Mouse (Mus musculus) layer of hippocampus, adult 2 months (tissue): ENCODE data around the gene Rundc3a. TPM values are rescaled to one million over a fixed set of nuclear protein-coding genes. Genes with fewer than 3 reads are reported as not detected.

Source experiments
- DNase-seq, 2 experiments: peaks; one replicate each; pipeline ENCODE4 v3.0.0; 2022; ENCODE audit warnings: low spot score in 2 of 2
- H3K27ac ChIP-seq: fragments of 200-600 bp; 2 replicates; pipeline ENCODE4 v1.8.1; 2022
- H3K4me3 ChIP-seq: fragments of 200-600 bp; 2 replicates; pipeline ENCODE4 v1.8.1; 2022; ENCODE audit warnings: mild to moderate bottlenecking
- CTCF ChIP-seq: fragments of 200-600 bp; conservative IDR thresholded peaks from 2 replicates; pipeline ENCODE4 v1.8.1; 2022; ENCODE audit warnings: antibody characterized with exemption, mild to moderate bottlenecking, moderate library complexity
- total RNA-seq, 2 experiments: library from RNA; stranded (reverse); gene quantifications; 2 replicates each; pipeline ENCODE4 v1.2.3; 2021

Gene Rundc3a
- total RNA-seq, 2 experiments from 2014 or later, result 482 to 488 TPM

DNA sequence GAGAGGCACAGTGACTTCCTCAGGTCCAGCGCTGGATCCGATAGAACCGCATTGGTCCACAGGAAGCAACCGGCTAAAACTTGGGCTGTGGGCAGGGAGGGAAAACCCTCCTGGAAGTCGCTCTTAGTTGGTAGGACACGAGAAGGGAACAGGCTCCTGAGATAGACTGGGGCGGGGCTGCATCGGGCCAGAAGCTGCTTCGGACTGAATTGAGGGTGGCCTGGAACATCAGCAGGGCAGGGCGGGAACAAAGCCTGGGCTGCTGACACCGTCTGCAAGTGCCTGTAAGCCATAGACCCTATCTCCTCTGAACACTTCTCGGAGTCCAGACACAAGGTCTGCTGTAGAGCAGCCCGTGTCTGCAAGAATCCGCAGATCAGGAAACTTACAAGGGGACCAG is 20.3 kb upstream of the Rundc3a start:
- DNase-seq, result no peak
- no peak overlapping the region for H3K27ac ChIP-seq
- no peak for TF ChIP-seq CTCF
- no peak overlapping the region for H3K4me3 ChIP-seq

DNA sequence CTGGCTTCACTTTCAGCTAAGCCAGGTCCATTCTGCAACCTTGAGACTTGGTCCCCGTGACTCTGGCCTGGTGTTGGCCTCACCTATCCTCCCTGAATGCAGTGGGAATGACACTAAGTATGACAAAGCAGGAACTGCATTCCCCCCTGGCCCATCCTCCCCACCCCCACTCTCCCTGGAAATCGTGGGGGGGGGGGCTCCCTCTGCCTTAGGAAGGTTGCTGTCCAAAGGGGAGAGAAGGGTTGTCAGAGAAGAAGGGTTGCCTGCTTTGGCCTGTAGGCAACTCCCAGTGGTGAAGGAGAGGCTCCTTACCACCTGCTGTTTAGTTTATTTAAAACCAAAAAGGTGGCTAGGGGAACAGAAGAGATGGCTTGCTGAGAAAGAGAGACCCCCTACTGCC is 19.6 kb upstream of the Rundc3a start:
- no peak overlapping the region for H3K27ac ChIP-seq
- TF ChIP-seq CTCF, result no peak
- DNase-seq, result no peak
- no peak overlapping the region for H3K4me3 ChIP-seq

DNA sequence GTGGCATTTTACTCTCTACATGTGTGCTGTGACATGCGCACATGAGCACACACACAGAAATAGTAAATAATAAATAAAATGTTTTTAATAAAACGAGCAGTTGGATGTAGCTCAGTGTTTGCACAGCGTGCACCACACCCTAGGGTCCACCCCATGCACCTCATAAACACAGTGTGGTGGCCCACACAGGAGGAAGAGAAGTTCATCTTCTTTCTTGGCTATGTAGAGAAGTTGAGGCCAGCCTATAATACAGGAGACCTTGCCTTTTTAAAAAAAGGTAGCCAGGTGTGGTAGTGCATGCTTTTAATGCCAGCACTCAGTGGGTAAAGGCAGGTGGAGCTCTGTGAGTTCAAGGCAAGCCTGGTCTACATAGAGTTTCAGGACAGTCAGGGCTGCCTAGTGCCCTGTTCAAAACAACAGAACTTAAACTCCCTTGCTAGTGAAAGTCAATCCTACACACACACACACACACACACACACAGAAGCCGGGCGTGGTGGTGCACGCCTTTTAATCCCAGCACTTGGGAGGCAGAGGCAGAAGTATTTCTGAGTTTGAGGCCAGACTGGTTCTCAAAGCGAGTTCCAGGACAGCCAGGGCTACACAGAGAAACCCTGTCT is 19.0 kb upstream of the Rundc3a start:
- no peak overlapping the region for H3K4me3 ChIP-seq
- no peak overlapping the region for H3K27ac ChIP-seq
- TF ChIP-seq CTCF, result no peak
- DNase-seq, result no peak

DNA sequence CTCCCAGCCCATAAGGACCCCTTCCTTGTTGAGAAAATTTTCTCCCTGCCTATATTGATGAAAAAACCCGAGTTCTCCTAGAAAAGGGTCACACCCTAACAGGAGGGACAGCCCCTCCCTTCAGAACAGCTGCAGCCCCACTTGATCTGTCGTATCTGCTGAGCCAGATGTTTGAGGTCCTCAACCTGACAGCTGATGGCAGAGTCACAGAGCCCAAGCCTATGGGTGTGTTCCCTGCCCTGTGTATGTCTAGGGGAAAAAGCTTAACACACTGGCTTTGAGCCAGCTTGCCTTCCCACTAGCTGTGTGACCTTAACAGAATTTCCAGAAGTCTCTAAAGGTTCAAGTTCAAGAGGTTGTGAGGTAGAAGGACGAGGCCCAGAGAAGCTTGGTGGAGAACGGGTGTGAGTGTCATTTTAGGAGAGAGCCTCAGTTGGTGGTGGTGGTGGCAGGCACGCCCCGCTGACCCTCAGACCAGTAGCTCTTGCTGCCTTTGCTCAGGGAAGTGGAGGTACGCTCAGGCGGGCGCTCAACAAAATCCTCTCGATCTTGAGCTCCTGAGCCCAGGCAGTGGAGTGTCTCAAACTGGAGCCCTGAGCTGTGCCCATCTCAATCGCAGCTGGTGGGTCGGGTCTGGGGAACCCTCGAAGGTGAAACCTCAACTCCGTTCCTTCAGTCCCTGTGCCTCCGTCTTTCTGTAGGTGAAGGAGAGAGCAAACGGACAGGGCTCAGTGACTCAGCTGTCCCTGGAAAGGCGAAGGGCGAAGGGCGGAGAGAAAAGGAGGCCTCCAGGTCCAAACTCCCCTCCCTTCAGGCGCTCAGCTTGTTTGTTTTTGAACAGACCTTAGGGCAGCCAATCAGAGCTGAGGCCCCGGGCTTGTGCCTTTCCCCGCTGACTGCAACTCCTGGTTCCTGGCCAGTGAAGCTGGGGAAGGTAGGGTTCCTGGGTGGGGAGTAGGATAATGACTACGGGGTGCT is 17.7 kb upstream of the Rundc3a start:
- peak overlapping the region; percentile 13; the same call in 1 of the 2 replicates for H3K4me3 ChIP-seq

DNA sequence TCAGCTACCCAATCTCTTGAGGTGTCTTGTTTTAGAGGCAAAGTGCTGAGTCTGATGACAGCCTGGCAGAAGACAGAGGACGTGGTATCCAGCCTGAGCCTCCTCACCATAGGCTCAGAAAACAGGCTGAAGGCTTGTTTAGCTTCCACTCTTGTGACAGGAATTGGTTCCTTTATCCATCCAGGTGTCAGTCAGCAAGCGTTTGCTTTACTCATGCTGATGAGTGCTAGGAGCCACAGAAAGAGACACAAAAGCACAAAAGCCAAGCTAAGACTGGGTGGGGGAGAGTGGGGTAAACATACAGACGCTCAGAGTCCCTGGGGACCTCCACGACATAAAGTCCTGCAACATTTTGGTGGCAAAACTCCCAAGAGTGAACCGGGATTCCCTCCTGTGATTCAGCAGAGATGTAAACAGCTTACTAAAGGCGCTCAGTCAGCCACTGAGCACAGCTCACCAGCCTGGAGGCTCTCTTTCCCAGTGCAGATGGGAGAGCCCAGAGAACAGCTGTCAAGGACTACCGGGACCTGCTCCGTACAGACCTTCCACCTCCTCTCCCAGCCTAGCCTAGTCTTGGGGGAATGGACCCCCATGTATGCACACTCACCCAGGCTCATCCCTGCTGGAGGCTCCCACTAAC is 16.9 kb upstream of the Rundc3a start:
- Histone ChIP-seq H3K27ac (no peak overlapping the region), H3K4me3 (no peak overlapping the region)
- TF ChIP-seq CTCF, result no peak
- DNase-seq, result no peak

More for the DNA sequence above, 17.7 kb upstream of the Rundc3a start:
- DNase-seq, result no peak
- TF ChIP-seq CTCF, result no peak
- no peak overlapping the region for H3K27ac ChIP-seq

DNA sequence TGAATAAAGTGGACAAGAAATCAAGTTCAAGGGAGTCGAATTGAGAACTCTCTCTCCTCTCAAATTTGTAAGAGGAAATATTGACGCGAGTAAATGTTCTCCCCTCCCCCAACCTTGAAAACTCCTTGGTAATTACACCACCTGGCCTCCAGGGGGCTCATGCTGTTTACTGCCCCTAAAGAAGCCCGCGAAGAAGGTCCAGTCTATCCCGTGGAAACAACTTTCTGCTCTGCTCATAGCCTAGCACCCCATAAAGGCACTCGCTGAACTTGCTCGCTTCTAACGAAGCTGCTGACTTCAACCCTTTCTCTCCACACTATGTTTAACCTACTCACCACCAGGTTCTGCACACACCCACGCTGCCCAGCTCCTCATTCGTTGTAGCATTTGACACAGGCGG is 16.0 kb upstream of the Rundc3a start:
- H3K4me3 ChIP-seq, result no peak overlapping the region
- no peak for DNase-seq
- no peak overlapping the region for H3K27ac ChIP-seq
- peak; percentile 58 for TF ChIP-seq CTCF

DNA sequence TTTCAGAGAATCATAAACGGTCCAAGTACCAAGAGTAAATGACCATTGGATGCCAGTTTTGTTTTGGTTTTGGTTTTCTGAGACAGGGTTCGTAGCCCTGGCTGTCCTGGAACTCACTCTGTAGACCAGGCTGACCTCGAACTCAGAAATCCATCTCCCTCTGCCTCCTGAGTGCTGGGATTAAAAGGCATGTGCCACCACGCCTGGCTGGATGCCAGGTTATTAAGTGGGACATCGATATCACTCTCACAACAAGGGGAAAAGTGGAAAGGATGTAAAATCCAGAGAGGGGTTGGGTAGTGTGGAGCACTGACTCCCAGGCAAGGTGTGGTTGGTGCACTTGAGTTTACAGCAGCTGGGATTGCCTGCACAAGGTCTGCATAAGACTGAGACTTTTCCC is 13.1 kb upstream of the Rundc3a start:
- no peak for TF ChIP-seq CTCF
- H3K4me3 ChIP-seq, result no peak overlapping the region
- no peak for DNase-seq
- H3K27ac ChIP-seq, result no peak overlapping the region

DNA sequence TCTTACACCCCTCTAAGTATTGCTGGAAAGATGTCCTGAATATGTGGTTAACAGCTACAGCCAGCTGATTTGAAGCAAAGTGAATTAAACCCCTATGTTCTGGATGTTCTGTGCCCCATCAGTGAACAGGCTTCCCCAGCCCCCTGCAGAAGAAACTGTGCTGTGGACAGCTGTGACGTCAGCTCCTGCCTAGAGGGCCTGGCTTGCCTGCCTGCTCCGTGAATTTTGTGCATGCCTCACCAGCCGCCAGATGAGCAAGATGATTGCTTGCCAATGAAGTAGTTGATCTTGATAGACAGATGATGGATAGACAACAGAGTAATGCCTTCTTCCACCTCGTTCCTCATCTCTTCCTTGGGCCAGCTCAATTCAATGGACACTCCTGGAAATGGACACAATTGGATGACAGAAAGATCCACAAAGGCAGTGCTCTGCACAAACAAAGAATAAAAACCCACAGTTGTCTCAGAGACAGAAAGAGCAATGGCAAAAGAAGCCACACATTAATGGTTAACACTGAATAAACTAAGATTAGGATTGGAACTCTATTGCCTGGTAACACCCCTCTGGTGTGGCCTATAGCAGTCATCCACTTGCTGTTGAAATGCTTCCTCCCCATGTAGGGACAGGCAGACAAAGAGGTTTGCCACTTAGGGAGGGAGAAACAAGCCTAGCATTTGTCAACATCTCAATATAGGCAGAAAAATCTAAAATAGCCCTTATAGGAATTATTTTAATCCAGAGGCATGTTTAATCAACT is 11.7 kb upstream of the Rundc3a start:
- no peak overlapping the region for H3K27ac ChIP-seq
- DNase-seq, result no peak
- H3K4me3 ChIP-seq, result no peak overlapping the region
- TF ChIP-seq CTCF, result no peak

DNA sequence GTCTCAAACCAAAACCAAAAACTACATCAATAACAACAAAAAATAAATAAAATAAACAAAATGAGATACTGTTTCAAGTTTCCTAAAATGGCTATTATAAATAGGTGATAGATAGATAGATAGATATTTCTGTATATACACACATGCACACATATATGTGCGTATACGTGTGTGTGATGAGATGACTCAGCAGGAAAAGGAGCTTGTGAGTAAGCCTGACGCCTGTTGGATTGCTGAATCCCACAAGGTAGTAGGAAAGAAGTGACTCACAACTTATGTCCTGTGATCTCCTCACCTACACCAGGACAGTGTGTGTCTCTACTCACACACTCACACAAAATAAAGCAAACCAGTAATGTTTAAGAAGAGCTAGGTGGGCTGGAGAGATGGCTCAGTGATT is 10.4 kb upstream of the Rundc3a start:
- TF ChIP-seq CTCF, result no peak
- Histone ChIP-seq H3K4me3 (no peak overlapping the region), H3K27ac (no peak overlapping the region)
- DNase-seq, result no peak

DNA sequence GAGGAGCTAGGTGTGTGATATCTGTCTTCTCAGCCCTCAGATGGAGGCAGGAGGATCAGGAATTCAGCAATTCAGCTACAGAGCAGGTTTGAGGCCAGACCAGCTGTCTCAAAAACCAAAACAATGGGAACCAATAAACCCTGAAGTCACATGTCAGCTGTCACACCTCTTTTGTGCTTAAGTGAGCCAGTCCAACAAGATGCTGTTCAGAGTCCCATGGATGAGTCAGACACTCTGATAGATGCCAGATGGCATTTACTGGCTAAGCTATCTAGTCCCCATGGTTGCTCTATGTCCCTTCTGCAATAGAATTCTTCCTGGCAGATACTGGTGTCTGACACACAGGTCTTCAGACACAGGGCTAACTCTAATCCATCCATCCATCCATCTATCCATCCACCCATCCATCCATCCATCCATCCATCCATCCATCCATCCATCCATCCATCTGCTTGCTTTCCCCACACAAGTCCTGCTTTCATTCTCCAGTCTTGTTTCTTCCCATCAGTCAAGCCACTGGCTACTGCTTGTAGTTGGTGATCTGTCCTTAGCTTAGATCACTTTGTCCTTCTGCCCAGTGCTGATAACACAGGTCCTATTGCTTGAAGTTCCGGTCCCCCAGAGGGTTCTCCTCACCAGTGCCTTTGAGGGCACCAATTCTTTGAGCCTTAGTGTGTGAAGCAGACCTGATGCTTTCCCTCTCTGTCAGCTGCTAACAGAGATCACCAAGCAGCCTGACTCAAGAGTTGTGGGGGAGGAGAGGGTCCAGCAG is 9.7 kb upstream of the Rundc3a start:
- no peak for TF ChIP-seq CTCF
- peak overlapping the region; percentile 36; the same call in 1 of the 2 replicates for H3K27ac ChIP-seq
- no peak overlapping the region for H3K4me3 ChIP-seq
- DNase-seq, result no peak

DNA sequence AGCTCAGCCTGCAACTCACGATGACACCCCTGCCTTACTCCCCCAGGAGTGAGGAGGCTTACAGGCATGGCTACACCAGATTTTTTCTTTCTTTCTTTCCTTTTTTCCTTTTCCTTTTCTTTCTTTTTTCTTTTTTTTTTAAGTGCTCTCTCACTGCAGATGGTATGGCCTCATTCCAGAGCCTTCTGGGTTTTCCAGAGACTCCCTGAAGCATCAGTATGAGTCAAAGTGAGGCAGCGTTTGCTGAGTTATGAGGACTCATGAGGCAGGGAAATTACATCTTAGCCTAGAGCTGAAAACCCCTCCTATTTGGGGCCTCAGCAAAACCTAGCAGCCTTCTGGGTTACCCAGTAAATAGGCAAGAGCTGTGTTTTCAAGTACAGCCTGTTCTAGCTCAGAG is 8.8 kb upstream of the Rundc3a start:
- TF ChIP-seq CTCF, result no peak
- H3K27ac ChIP-seq, result no peak overlapping the region

DNA sequence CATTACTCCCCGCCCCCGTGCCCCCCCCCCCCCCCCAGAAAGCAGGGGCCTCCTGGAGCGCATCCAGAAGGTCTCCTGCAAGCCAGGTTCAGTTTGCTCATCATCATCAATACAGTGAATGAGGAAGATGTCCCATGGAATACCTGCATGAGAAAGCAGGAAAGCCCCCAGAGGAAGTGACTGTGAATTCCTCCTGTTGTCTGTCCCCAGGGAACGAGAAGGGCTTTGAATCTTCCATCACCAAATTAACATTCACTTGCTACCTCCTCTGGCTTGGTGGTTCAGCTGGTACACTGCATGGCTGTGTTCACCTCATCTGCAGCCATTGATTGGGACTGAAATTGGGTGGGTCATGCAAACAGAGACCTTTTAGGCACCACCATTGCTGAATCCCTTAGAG is 8.1 kb upstream of the Rundc3a start:
- Histone ChIP-seq H3K27ac (no peak overlapping the region), H3K4me3 (no peak overlapping the region)
- no peak for DNase-seq
- TF ChIP-seq CTCF, result no peak

More for the DNA sequence above, 8.8 kb upstream of the Rundc3a start:
- H3K4me3 ChIP-seq, result no peak overlapping the region
- DNase-seq, result no peak
